Mouse (Mus musculus): ENCODE data around the gene Smo. TPM values are rescaled to one million over a fixed set of nuclear protein-coding genes. Genes with fewer than 3 reads are reported as not detected.
A peak's percentile ranks its signal among the peaks of the same experiment; 100 is the strongest.
"Not testable (repeated sequence)": the region's sequence is repeated elsewhere in the genome, so short reads cannot be mapped to it uniquely, and the experiment has no call there.

Gene Smo
- total and polyA plus RNA-seq, 2 experiments from 2014 or later = 8.3 to 38.2 TPM

- DNase-seq (no peak), ATAC-seq (no peak)
- Histone ChIP-seq H3K36me3 (ENCODE audit: insufficient read depth) (no peaks in the 10 kb centered on the region), H3K27ac (ENCODE audit: low read depth, low read length) (no peak overlapping the region), H3K4me1 (ENCODE audit: insufficient read depth) (peaks cover 3% of the 10 kb centered on the region; the same call in 1 of the 2 replicates), H3K4me2 (ENCODE audit: low read depth) (no peak overlapping the region), H3K27me3 (ENCODE audit: insufficient read depth, low read length) (no peaks in the 10 kb centered on the region), H3K4me3 (ENCODE audit: low read depth, low read length) (no peak overlapping the region), H3K9ac (no peak overlapping the region), H3K9me3 (ENCODE audit: low read length) (peaks cover 6% of the 10 kb centered on the region)
- WGBS = 64% methylated on average over 11 of the region's 11 CpGs
- TF ChIP-seq CTCF (IDR thresholded peaks at IDR 0.05; ENCODE audit: low read depth) = no peak
Observed at GRCm38 (mm10) chr6:29753336-29753735, 18.0 kb downstream of the Smo start.

- Histone ChIP-seq H3K4me1 (ENCODE audit: insufficient read depth) (peaks cover 3% of the 10 kb centered on the region; the same call in 1 of the 2 replicates), H3K9ac (no peak overlapping the region), H3K36me3 (ENCODE audit: insufficient read depth) (peaks cover 5% of the 10 kb centered on the region; the same call in 1 of the 2 replicates), H3K27me3 (ENCODE audit: insufficient read depth, low read length) (no peaks in the 10 kb centered on the region), H3K4me3 (ENCODE audit: low read depth, low read length) (no peak overlapping the region), H3K9me3 (ENCODE audit: low read length) (no peaks in the 10 kb centered on the region), H3K27ac (ENCODE audit: low read depth, low read length) (no peak overlapping the region), H3K4me2 (ENCODE audit: low read depth) (no peak overlapping the region)
- DNase-seq = peak; percentile 64
- ATAC-seq = peak; percentile 64
- WGBS = 70% methylated on average over 5 of the region's 5 CpGs
- no peak for TF ChIP-seq CTCF (IDR thresholded peaks at IDR 0.05; ENCODE audit: low read depth)
Observed at GRCm38 (mm10) chr6:29756001-29756400, 20.7 kb downstream of the Smo start.

GRCm38 (mm10) chr6:29756476-29756875, 21.2 kb downstream of the Smo start:
- H3K4me3 ChIP-seq (ENCODE audit: low read depth, low read length) = no peak overlapping the region
- ATAC-seq = no peak
- H3K4me1 ChIP-seq (ENCODE audit: insufficient read depth) = peaks cover 3% of the 10 kb centered on the region; the same call in 1 of the 2 replicates
- H3K9ac ChIP-seq = no peak overlapping the region
- H3K36me3 ChIP-seq (ENCODE audit: insufficient read depth) = peaks cover 5% of the 10 kb centered on the region; the same call in 1 of the 2 replicates
- TF ChIP-seq CTCF (IDR thresholded peaks at IDR 0.05; ENCODE audit: low read depth) = no peak
- no peak overlapping the region for H3K4me2 ChIP-seq (ENCODE audit: low read depth)
- no peak for DNase-seq
- no peaks in the 10 kb centered on the region for H3K27me3 ChIP-seq (ENCODE audit: insufficient read depth, low read length)
- WGBS = 92% methylated on average over 4 of the region's 4 CpGs
- no peaks in the 10 kb centered on the region for H3K9me3 ChIP-seq (ENCODE audit: low read length)
- H3K27ac ChIP-seq (ENCODE audit: low read depth, low read length) = no peak overlapping the region

GRCm38 (mm10) chr6:29758417-29758816, 23.1 kb downstream of the Smo start:
- H3K4me3 ChIP-seq (ENCODE audit: low read depth, low read length) = no peak overlapping the region
- ATAC-seq (peak; percentile 46; the same call in 1 of the 2 replicates), DNase-seq (peak; percentile 84)
- H3K36me3 ChIP-seq (ENCODE audit: insufficient read depth) = peaks cover 5% of the 10 kb centered on the region; the same call in 1 of the 2 replicates
- no peaks in the 10 kb centered on the region for H3K27me3 ChIP-seq (ENCODE audit: insufficient read depth, low read length)
- no peak overlapping the region for H3K9ac ChIP-seq
- WGBS = 35% methylated on average over 4 of the region's 4 CpGs
- TF ChIP-seq CTCF (IDR thresholded peaks at IDR 0.05; ENCODE audit: low read depth) = peak; percentile 83
- H3K4me1 ChIP-seq (ENCODE audit: insufficient read depth) = no peaks in the 10 kb centered on the region
- H3K27ac ChIP-seq (ENCODE audit: low read depth, low read length) = 0 out of 2 replicates have a peak overlapping the region, but pooled peaks have one; percentile 21
- H3K4me2 ChIP-seq (ENCODE audit: low read depth) = no peak overlapping the region
- H3K9me3 ChIP-seq (ENCODE audit: low read length) = no peaks in the 10 kb centered on the region

- ATAC-seq = no peak
- Histone ChIP-seq H3K4me2 (ENCODE audit: low read depth) (no peak overlapping the region), H3K27ac (ENCODE audit: low read depth, low read length) (no peak overlapping the region), H3K9ac (no peak overlapping the region), H3K36me3 (ENCODE audit: insufficient read depth) (peaks cover 5% of the 10 kb centered on the region; the same call in 1 of the 2 replicates), H3K4me1 (ENCODE audit: insufficient read depth) (no peaks in the 10 kb centered on the region), H3K4me3 (ENCODE audit: low read depth, low read length) (no peak overlapping the region), H3K9me3 (ENCODE audit: low read length) (no peaks in the 10 kb centered on the region), H3K27me3 (ENCODE audit: insufficient read depth, low read length) (no peaks in the 10 kb centered on the region)
- DNase-seq = no peak
- no peak for TF ChIP-seq CTCF (IDR thresholded peaks at IDR 0.05; ENCODE audit: low read depth)
- WGBS = 88% methylated on average over 13 of the region's 13 CpGs
Observed at GRCm38 (mm10) chr6:29759012-29759679, 23.8 kb downstream of the Smo start.

DNA sequence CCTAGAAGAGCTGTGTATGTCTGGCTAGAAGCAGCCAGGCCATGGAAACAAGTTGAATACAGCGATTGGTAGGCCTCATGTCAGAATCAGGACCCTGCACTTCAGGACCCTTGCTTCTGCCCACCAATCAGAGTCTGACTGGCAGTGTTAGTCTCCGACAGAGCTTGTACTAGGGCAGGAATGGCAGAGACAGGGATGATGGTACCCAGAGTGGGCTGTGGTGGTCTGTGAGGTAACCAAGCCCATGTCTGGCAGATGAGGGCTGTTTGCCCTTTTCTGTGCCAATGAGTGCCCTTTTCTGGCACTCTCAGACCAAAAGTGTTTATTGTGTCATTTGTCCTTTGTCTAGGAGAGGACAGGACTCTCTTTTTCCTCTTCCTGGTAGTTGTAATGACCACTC, 25.1 kb downstream of the Smo start:
- H3K4me3 ChIP-seq (ENCODE audit: low read depth, low read length); ATAC-seq; DNase-seq; H3K9ac ChIP-seq; H3K4me2 ChIP-seq (ENCODE audit: low read depth); H3K27ac ChIP-seq (ENCODE audit: low read depth, low read length); H3K36me3 ChIP-seq (ENCODE audit: insufficient read depth); H3K4me1 ChIP-seq (ENCODE audit: insufficient read depth); H3K27me3 ChIP-seq (ENCODE audit: insufficient read depth, low read length); H3K9me3 ChIP-seq (ENCODE audit: low read length): not testable (repeated sequence)
- WGBS = 95% methylated on average over 2 of the region's 2 CpGs

DNA sequence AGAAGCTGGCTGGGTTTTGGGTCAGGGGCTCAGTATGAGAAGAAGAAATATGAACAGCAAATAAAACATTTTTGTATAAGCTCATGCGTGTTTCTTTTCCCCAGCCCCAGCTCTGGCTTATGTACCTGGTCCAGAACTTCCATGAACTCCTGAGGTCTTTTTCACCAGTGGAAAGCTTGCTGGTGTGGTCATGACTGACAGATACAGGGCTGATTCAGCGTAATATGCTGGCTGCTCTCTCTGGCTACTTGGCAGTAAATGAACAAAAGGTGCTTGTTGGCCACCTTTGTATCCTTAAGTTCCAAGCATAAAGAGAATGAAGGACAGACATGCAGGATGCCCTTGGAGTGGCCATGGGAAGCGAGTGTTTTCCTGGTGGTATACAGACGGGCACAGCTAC, 26.0 kb downstream of the Smo start:
- H3K4me3 ChIP-seq (ENCODE audit: low read depth, low read length) = no peak overlapping the region
- 89% methylated on average over 4 of the region's 4 CpGs for WGBS
- H3K9ac ChIP-seq = no peak overlapping the region
- H3K9me3 ChIP-seq (ENCODE audit: low read length) = no peaks in the 10 kb centered on the region
- TF ChIP-seq CTCF (IDR thresholded peaks at IDR 0.05; ENCODE audit: low read depth) = no peak
- no peaks in the 10 kb centered on the region for H3K4me1 ChIP-seq (ENCODE audit: insufficient read depth)
- H3K4me2 ChIP-seq (ENCODE audit: low read depth) = no peak overlapping the region
- H3K27me3 ChIP-seq (ENCODE audit: insufficient read depth, low read length) = no peaks in the 10 kb centered on the region
- ATAC-seq (no peak), DNase-seq (no peak)
- H3K36me3 ChIP-seq (ENCODE audit: insufficient read depth) = peaks cover 5% of the 10 kb centered on the region; the same call in 1 of the 2 replicates
- H3K27ac ChIP-seq (ENCODE audit: low read depth, low read length) = no peak overlapping the region

Data from forebrain, postnatal 0 days (tissue).